Mouse (Mus musculus) heart, adult 2 months (tissue): ENCODE measurements around the gene Plscr3. TPM values are rescaled to one million over a fixed set of nuclear protein-coding genes. Genes with fewer than 3 reads are reported as not detected.

Experiments used
- DNase-seq, 2 experiments: peaks; one replicate each; pipeline ENCODE4 v3.0.0; 2021
- H3K27ac ChIP-seq: fragments of 200-600 bp; 2 replicates; pipeline ENCODE4 v1.8.1; 2022
- H3K27me3 ChIP-seq: fragments of 200-500 bp; 2 replicates; pipeline ENCODE4 v1.6.1; 2012; ENCODE audit warnings: mild to moderate bottlenecking, low read length, inconsistent platforms, mixed read lengths; ENCODE audit not compliant: control insufficient read depth, insufficient read depth
- H3K36me3 ChIP-seq: fragments of 200-500 bp; 2 replicates; pipeline ENCODE4 v1.6.1; 2012; ENCODE audit warnings: low read length, inconsistent platforms; ENCODE audit not compliant: control insufficient read depth, insufficient read depth
- H3K4me1 ChIP-seq: fragments of 200-500 bp; 2 replicates; pipeline ENCODE4 v1.6.1; 2011; ENCODE audit warnings: low read length; ENCODE audit not compliant: control insufficient read depth, insufficient read depth
- H3K4me3 ChIP-seq: fragments of 200-600 bp; 2 replicates; pipeline ENCODE4 v1.8.1; 2022
- H3K79me2 ChIP-seq: fragments of 200-500 bp; replicated peaks from 2 replicates; pipeline ENCODE4 v1.6.1; 2012; ENCODE audit warnings: mild to moderate bottlenecking, inconsistent platforms, low read length, moderate library complexity, mixed read lengths; ENCODE audit not compliant: control insufficient read depth, insufficient read depth
- H3K9ac ChIP-seq: fragments of 200-500 bp; 2 replicates; pipeline ENCODE4 v1.6.1; 2012; ENCODE audit warnings: low read depth, mild to moderate bottlenecking, control low read depth, inconsistent platforms, low read length, mixed read lengths
- CTCF ChIP-seq: fragments of 200-600 bp; IDR thresholded peaks from 2 replicates; pipeline ENCODE4 v1.8.1; 2022; ENCODE audit warnings: antibody characterized with exemption, mild to moderate bottlenecking, moderate library complexity
- EP300 ChIP-seq: fragments of 200-500 bp; IDR thresholded peaks from 2 replicates; pipeline ENCODE4 v1.6.1; 2011; ENCODE audit warnings: low read depth, low read length, control low read depth; ENCODE audit not compliant: insufficient read depth
- POLR2A ChIP-seq: fragments of 200-500 bp; IDR thresholded peaks from 2 replicates; pipeline ENCODE4 v1.6.1; 2011; ENCODE audit warnings: mild to moderate bottlenecking, low read depth, low read length, control low read depth; ENCODE audit not compliant: insufficient read depth
- WGBS: fragments of 180-500 bp; shearing (Covaris S2); methylation state at CpG from one replicate; pipeline ENCODE4 v1.1.7; 2018; 5-methylcytosine and 5-hydroxymethylcytosine counted together
- intact Hi-C: fragments of 180-260 bp; cut with DNase I; formaldehyde crosslinking; loops from one replicate; pipeline ENCODE4 v1.15.1; 2025
- polyA plus RNA-seq: library from polyadenylated mRNA; depleted of rRNA; stranded (reverse); fragments of >200 nt; gene quantifications from 2 replicates; pipeline ENCODE4 v1.2.3, GENCODE M21; 2012
- total RNA-seq, 2 experiments: library from RNA; stranded (reverse); gene quantifications; 2 replicates each; pipeline ENCODE4 v1.2.3; 2021

Plscr3 gene
- total and polyA plus RNA-seq, 3 experiments: 21.2 to 48.3 (median 22.4) TPM

- Histone ChIP-seq H3K4me1 (peaks cover 3% of the 10 kb centered on the region), H3K36me3 (no peaks in the 10 kb centered on the region), H3K9ac (no peak overlapping the region), H3K27ac (peak overlapping the region; percentile 79), H3K4me3 (peak overlapping the region; percentile 0; the same call in 1 of the 2 replicates), H3K27me3 (no peaks in the 10 kb centered on the region), H3K79me2 (no peaks in the 10 kb centered on the region)
- TF ChIP-seq POLR2A (0 out of 2 replicates have a peak, but pooled peaks have one; percentile 38), CTCF (peak; percentile 47), EP300 (peak; percentile 82; the same call in 1 of the 2 replicates)
- peak; percentile 64 to 76 for DNase-seq
- WGBS: 28% methylated on average over 7 of the region's 7 CpGs
- intact Hi-C loops: loop anchor here (2.0 kb wide), 4 partner anchors 73 to 193 kb away; partner anchors contain the start of genes Polr2a and Senp3
These were observed 30.0 kb downstream of the Plscr3 start for GRCm38 (mm10) chr11:69876186-69876585.

DNA sequence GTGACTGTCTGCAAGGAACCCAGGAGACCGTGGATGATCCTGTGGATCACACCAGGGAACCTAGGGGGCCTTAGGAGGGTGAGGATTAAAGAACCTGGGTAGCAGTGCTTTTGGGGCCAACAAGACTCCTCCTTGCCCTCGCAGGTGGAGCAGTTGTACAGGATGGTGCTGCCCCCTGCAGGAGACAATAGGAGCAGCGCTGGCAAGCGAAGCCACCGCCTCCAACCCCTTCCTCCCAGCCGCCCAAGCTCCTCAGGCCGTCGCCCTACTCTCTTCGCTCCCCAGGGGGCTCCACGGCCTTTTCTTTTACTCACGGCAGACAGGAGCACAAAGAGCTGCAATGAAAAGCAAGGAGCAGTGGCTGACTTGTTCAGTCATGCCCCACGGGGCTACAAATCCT, 30.7 kb downstream of the Plscr3 start:
- Histone ChIP-seq H3K36me3 (no peaks in the 10 kb centered on the region), H3K27ac (peak overlapping the region; percentile 79), H3K79me2 (no peaks in the 10 kb centered on the region), H3K4me3 (peak overlapping the region; percentile 13; the same call in 1 of the 2 replicates), H3K4me1 (peaks cover 5% of the 10 kb centered on the region), H3K9ac (no peak overlapping the region), H3K27me3 (no peaks in the 10 kb centered on the region)
- TF ChIP-seq POLR2A: peak; percentile 31; the same call in 1 of the 2 replicates
- peak; percentile 89 for TF ChIP-seq EP300
- peak; percentile 98 for TF ChIP-seq CTCF
- intact Hi-C loops: loop anchor here (2.0 kb wide), 4 partner anchors 74 to 194 kb away; partner anchors contain the start of genes Polr2a and Senp3
- peak; percentile 88 to 89 for DNase-seq
- 3% methylated on average over 12 of the region's 12 CpGs for WGBS

- intact Hi-C loops: loop anchor here (2.0 kb wide), 5 partner anchors 41 to 195 kb away; partner anchors contain the start of genes Nlgn2, Polr2a and Senp3
- TF ChIP-seq EP300 (no peak), POLR2A (no peak), CTCF (no peak)
- 74% methylated on average over 11 of the region's 11 CpGs for WGBS
- Histone ChIP-seq H3K4me1 (peaks cover 5% of the 10 kb centered on the region), H3K27me3 (no peaks in the 10 kb centered on the region), H3K27ac (peak within 1 kb of the TSS; percentile 24; the same call in 1 of the 2 replicates), H3K4me3 (peak within 1 kb of the TSS; percentile 13; the same call in 1 of the 2 replicates), H3K9ac (no peak within 1 kb of the TSS), H3K79me2 (no peaks in the 10 kb centered on the region), H3K36me3 (no peaks in the 10 kb centered on the region)
- DNase-seq: no peak
These were observed 31.7 kb downstream of the Plscr3 start, which contains the start of gene Tmem95 for GRCm38 (mm10) chr11:69877878-69878277. TSS of gene Tmem95 (minus strand) at chr11:69878018.

GRCm38 (mm10) chr11:69878399-69878798, 32.2 kb downstream of the Plscr3 start:
- H3K4me1 ChIP-seq: peaks cover 5% of the 10 kb centered on the region
- WGBS: 79% methylated on average over 3 of the region's 3 CpGs
- no peak overlapping the region; the same call in 1 of the 2 replicates for H3K27ac ChIP-seq
- no peak for DNase-seq
- H3K9ac ChIP-seq: no peak overlapping the region
- H3K79me2 ChIP-seq: no peaks in the 10 kb centered on the region
- no peaks in the 10 kb centered on the region for H3K36me3 ChIP-seq
- H3K4me3 ChIP-seq: no peak overlapping the region
- no peaks in the 10 kb centered on the region for H3K27me3 ChIP-seq
- no peak for TF ChIP-seq POLR2A
- TF ChIP-seq EP300: no peak
- TF ChIP-seq CTCF: no peak
- intact Hi-C loops: loop anchor here (2.0 kb wide), 1 partner anchor 42 kb away; the partner anchor contains the start of gene Nlgn2

DNA sequence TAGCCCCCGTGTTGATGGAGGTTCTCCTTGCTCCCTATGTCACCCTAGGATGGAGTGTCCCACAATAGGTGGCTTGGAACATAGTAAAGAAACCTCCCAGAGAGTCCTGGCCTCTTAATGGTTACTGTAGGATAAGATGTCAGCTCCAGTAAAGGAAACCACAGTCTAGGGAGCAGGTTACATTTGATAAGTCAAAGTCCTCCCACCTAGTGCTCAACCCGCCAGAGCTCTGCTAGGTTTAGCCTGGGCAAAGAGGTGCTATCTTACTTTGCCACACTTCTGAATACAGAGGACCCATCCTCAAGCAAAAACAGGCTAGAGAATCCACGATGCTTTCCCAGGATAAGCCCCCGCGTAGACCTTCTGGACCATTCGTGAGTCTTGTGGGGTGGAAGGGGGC, 32.8 kb downstream of the Plscr3 start:
- Histone ChIP-seq H3K79me2 (no peaks in the 10 kb centered on the region), H3K27ac (no peak overlapping the region; the same call in 1 of the 2 replicates), H3K27me3 (no peaks in the 10 kb centered on the region), H3K9ac (no peak overlapping the region), H3K36me3 (no peaks in the 10 kb centered on the region), H3K4me3 (peak overlapping the region; percentile 77; the same call in 1 of the 2 replicates), H3K4me1 (peaks cover 5% of the 10 kb centered on the region)
- 82% methylated on average over 6 of the region's 6 CpGs for WGBS
- intact Hi-C loops: loop anchor here (2.0 kb wide), 1 partner anchor 42 kb away; the partner anchor contains the start of gene Nlgn2
- no peak for TF ChIP-seq EP300
- no peak for TF ChIP-seq CTCF
- TF ChIP-seq POLR2A: no peak
- DNase-seq: no peak

DNA sequence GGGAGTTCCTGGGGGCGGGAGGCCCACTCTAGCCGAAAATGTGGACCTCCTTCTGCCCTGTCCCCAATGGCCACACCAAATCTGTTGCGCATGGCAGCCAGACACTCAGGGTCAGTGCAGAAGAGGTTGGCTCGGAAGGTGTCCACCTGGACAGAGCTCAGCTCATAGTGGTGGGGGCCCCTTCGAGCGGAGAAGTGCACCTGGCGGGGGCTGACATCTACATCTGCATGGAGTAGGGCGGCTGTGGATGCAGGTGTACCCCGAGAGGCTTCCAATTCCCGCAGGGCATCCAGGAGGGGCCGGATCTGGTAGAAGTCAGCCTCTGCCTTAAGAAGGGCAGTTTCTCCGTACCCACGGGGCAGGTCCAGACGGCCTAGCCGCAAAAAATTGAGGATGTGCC, 33.5 kb downstream of the Plscr3 start:
- H3K4me1 ChIP-seq: peaks cover 6% of the 10 kb centered on the region
- intact Hi-C loops: loop anchor here (1.0 to 2.0 kb wide), 3 partner anchors 41 to 70 kb away; partner anchors contain the start of genes Eif5a and Nlgn2
- 51% methylated on average over 15 of the region's 15 CpGs for WGBS
- DNase-seq: no peak
- no peaks in the 10 kb centered on the region for H3K79me2 ChIP-seq
- no peaks in the 10 kb centered on the region for H3K27me3 ChIP-seq
- no peaks in the 10 kb centered on the region for H3K36me3 ChIP-seq
- H3K4me3 ChIP-seq: peak overlapping the region; percentile 77
- peak overlapping the region; percentile 68 for H3K9ac ChIP-seq
- H3K27ac ChIP-seq: peak overlapping the region; percentile 81
- TF ChIP-seq POLR2A (no peak), CTCF (no peak), EP300 (no peak)
